In genomic region chr5:112249106-112249505, GRCm38 (mm10) we compare ENCODE assay signal across 14 mouse cellular contexts. TPM values are rescaled to one million over a fixed set of nuclear protein-coding genes. Genes with fewer than 3 reads are reported as not detected.
"Had no signal": no experiment of that assay in that cellular context is flagged by ENCODE, and none has a peak within 500 bp of the region (broad histone marks: within the 10 kb centered on the region; RNA-seq: fewer than 3 reads in every experiment).

No protein-coding gene starts in this region.

- DNase-seq: lung, adult 2 months; lung, postnatal 14 days; lung, postnatal 36 days; retina, postnatal 1 day; right cerebral cortex, adult 18-20 months; right cerebral cortex, postnatal 25 days; thymus, adult 2 months; thymus, postnatal 25 days; thymus, postnatal 4 days had no signal

RNA-seq across cellular contexts. Expression of gene Cryba4, which starts 3.2 kb away (rescaled TPM):
- total RNA-seq: megakaryocyte progenitor cell, adult 5-6 weeks had no signal

RNA-seq across cellular contexts. Expression of gene Crybb1, which starts 6.5 kb away (rescaled TPM):
- total RNA-seq: megakaryocyte progenitor cell, adult 5-6 weeks; monocyte, adult 5-6 weeks; neutrophil, adult 5-6 weeks had no signal
- polyA plus RNA-seq: macrophage; urinary bladder, adult 2 months had no signal
